Mouse (Mus musculus) liver (tissue): ENCODE results near the gene Olfr220.
A peak's percentile ranks its signal among the peaks of the same experiment; 100 is the strongest.

Experiments used
- DNase-seq: peaks from one replicate; pipeline ENCODE4 v3.0.0-alpha.2; 2020; ENCODE audit warnings: mixed read lengths

Olfr220 gene

DNA sequence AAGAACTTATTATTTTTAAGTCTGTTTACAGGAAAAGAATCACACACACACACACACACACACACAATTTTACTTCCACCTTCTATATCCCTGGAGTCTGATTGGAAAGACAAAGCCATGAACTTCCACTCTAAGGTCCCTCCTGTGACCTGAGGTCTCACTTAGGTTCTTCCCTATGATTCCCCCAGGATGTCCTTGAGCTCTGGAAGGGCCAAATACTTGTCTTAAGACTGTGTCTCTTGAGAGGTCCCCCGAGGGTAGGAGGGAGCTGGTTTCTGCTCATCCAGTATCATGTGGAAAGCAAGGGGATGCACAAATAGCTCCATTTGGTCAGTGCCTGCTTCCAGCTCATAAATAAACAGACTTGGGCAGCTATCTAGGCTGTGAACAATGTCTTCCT, at the start of gene Olfr220:
Gene Olfr220, plus strand, starts transcription at position 301 of the 400 bp plus-strand sequence.
- no peak for DNase-seq

DNA sequence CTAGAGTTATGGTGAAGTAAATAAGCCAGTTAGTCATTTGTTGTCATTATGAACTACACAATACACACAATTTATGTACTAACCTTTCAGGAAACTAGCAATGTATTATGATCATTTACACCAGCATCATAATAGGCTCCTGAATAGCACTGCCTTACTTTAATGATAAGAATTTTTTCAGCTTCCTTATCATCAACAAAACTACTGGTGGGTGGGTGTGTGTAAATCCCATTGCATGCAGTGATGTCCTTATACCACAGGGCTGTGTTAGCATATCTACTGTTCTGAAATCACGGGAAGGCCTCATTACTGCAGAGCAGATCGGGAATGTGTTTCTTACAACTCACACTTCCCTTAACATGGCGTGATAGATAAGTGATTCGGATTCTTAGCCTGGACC, 18.9 kb upstream of the Olfr220 start:
- DNase-seq = no peak

DNA sequence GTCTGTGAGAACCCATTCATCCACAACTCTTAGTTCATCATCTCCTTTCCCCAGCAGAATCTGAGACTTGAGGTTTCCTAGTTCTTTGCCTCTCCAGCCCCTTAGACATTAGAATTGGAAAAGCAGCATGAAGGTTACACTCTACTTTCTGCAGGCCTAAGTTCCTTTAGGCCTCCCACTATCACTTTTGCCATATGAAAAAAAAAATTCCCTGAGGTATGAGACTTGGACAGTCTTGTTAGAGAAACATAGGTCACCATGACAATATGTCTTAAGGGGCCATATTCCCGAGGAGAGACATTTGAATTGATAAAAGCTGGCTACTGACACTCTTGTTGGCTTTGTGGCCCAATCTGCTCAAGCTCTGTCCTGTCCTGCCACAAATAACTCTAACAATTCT, 18.1 kb upstream of the Olfr220 start, which contains the start of gene Olfr414:
Gene Olfr414, plus strand, starts transcription at position 301 of the 400 bp plus-strand sequence.
- no peak for DNase-seq

DNA sequence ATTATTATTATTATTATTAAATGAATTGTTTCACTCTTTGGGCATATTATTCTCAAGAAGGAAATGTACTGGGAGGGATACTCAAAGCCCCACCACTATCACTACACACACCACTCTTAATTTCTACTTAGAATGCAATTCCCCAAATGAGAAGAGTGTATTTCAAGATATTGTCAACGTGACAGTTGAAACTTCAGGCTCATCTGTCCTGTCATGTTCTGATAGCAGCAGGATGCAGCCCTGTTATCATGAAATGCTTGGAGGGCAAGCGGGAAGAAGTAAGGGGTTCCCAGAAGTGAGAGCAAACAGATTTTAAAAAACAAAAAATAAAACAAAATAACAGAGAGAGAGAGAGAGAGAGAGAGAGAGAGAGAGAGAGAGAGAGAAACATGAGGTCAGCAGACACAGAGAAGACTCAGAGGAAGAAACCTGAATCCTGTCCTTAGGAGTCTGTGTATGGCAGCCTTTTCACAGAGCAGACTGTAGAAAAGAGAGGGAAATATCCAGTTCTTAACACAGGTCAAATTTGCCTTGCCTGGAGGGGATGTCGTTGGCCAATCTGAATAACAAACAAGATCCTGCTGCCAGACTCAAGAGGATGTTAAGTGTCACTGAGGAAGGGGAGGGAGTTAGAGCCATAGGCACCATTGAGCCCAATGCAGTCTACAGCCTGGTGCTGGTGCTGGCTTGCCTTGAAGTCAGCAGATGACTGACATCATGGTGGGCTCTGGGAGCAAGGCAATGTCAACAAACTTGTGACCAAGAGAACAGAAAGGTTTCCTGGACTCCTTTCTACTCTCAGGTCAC, 15.5 kb upstream of the Olfr220 start:
- peak; percentile 21 for DNase-seq

DNA sequence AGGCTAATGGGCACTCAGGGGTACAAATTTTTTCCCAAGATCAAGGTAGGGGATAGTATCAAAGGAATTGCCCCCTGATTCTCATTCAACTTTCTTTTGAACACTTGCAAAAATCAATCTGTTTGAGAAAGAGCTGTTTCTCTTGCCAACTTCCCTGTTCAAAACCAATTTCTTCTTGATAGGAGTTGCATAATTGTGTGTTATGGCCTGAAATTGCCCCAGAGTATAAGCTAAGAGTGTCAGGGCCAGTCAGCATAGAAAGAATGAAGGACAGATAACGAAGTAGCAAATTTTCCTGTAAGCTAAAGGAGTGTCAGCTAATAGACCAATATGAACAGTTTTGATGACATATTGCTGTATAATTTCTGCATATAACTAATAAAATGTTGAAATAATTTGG, 14.5 kb upstream of the Olfr220 start:
- DNase-seq = no peak

DNA sequence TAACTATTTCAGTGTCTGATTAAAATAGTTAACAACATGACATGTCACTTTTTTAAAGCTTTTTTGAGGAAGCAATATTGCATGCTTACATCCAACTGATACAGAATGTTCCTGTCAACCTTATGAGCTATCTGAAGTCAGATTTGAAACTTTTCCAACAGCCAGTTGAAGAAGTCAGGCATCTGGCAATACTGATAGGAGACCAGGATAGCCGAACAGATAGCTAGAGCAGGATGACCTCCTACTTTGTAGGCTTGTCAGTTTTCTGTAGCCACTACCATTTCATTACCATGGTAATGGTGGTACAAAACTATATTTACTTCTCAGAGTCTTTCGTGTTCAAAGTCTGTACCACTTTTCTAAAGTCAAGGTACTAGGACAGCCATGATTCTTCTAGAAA, 13.5 kb upstream of the Olfr220 start:
- DNase-seq = no peak

DNA sequence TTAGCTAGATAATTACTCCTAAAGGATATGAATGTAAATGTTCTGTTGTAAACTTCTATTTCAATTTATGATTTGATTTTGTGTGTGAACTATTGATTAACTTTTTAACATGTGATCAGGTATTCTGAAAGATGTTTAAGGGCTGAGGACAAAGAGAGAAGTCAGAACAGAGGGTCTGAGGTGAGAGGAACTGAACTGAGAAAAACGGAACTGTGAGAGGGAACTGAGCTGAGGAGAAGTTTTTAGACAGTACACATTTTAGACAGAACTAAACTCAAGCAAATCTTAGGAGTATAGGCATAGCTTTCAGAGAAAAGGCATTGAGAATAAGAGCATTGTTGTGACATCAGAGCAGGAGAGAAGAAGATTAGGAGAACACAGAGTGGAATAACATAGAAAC, 7.8 kb upstream of the Olfr220 start:
- DNase-seq = no peak

DNA sequence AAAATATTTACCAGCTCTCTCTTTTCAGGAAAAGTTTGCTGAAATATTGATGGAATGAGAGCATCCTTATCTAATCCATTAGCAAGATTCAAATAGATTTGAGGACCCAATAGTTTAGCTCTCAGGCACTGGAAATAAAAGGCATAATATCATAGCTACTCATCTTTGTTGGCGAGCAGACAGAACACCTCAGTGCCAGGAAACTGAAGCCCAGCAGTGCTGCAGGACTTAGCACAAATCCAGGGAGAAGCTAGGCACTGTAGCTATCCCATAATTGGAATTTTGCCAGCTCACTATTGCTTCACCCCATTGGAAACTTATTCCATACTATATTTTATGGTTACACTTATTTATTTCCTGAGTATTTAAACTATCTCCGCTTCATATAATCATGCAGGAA, 13.2 kb downstream of the Olfr220 start:
- no peak for DNase-seq

DNA sequence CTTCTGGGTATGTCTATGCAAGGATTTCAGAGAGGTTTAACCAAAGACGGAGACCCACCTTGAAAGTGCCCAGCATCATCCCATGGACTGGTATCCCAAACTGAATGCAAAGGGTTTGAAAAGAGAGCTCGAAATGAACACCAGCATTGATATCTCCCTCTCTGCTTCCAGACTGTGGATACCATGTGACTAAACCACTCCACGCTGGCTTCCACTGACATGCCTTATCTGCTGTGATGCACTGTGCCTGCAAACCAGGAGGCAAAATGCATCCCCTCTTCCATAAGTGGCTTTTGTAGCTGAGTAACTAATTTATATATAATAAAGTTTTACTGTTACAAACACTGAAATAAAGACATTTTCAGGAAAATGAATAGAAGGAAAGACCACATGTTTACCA, 23.5 kb downstream of the Olfr220 start:
- peak; percentile 6 for DNase-seq

DNA sequence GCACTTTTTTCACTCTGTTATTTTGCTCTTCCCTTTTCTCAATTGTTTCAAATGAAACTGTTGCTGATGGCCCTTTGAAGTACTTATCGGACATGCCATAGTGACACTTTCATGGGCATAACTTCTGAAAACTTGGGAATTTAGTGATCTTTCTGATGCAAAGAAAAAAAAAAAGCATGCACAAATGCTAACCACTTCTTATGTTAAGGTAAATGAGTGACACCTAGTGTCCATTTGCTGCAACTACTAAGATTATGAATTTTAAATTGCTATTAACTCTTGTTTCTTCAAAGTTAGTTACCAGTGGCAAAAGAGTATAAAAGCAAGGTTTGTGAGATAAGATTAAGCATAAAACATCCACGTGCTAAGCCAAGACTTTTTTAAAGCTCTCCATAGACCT, 24.4 kb downstream of the Olfr220 start:
- DNase-seq = no peak

DNA sequence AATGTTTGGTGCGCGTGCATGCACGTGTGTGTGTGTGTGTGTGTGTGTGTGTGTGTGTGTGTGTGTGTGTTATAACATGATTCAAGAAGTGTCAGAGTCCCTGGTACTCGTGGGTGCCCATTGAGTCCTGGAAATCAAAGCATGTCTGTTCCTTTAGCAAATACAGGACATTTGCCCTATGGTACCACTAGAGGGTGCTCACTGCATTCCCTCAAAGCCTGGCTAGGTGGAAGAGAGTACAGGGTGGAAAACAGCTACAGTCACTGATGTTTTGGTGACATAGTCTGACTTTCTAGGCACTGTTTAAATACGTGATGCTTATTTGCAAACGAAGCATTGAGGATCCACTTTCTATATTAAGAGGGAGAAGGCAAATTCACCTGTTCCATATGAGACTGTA, 27.9 kb downstream of the Olfr220 start:
- peak; percentile 12 for DNase-seq

DNA sequence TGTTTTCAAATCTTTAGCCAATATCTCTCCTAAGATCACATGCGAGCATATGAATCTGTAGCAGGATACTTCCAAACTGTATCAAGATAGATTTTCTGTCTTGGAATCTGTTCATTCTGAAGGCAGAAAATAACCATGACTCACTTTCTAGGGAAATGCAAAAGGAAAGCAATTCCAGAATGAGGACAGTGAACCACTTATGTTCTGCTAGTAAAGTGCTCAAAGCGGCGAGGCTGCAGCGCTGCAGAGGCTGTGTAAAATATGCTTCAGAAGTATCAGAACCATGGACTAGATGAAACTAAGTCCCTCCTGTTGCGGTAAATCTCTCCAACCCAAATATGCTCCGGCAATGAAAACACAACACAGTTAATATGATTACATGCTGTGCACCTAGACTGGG, 40.7 kb downstream of the Olfr220 start:
- DNase-seq = no peak

DNA sequence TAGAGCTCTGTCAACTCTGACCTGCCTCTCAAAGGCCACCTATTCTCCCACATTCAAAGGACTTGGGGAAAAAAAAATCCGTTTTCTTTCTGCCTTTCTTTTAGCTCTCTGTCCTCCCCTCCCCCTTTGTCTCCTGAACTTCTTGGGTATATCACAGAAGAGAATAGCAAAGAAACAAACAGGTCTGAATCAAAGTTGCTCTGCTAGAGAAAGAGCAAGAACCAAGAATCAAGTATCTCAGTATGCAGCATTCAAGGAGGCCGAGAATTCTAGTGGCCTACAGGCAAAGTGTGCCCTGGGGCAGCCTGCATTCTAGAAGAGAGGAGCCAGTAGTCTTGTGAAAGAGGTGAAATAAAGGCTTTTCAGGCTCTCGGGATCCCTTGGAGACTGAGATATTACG, 58.2 kb downstream of the Olfr220 start:
- DNase-seq = no peak
